Mouse (Mus musculus): ENCODE data around the gene Mageb4.
"Not testable (repeated sequence)": the region's sequence is repeated elsewhere in the genome, so short reads cannot be mapped to it uniquely, and the experiment has no call there.

Mageb4 gene

GRCm38 (mm10) chrX:86304993-86305392 is at the start of gene Mageb4:
Gene Mageb4, minus strand, starts transcription at chrX:86305093.
- in situ Hi-C loops (cut with MseI, MboI): not testable (repeated sequence)

DNA sequence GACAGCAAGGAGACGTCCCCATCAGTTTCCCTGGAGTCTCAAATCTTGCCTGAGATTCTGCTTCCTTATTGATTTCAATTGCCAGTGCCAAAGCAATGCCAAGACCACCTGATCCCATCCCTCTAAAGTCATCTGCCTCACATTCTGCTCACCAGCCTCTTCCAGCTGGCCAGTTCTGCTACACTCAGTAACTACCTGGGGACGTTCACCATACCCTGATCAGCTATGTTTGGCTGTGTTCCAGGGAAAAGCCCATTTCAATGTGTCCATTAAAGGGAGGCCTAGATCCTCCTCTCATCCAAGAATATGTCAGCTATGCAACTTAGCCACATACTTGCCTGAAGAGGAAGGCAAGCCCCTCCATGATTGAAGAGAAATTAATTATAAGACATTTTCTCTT is 20.3 kb downstream of the Mageb4 start:
- in situ Hi-C loops (cut with MseI, MboI): not testable (repeated sequence)

DNA sequence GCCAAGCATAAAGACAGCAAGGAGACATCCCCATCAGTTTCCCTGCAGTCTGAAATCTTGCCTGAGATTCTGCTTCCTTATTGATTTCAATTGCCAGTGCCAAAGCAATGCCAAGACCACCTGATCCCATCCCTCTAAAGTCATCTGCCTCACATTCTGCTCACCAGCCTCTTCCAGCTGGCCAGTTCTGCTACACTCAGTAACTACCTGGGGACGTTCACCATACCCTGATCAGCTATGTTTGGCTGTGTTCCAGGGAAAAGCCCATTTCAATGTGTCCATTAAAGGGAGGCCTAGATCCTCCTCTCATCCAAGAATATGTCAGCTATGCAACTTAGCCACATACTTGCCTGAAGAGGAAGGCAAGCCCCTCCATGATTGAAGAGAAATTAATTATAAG is 58.9 kb downstream of the Mageb4 start:
- in situ Hi-C loops (cut with MseI, MboI): loop anchor here in 1 of 2 experiments (5.0 kb wide), 1 partner anchor 51 kb away; no protein-coding TSS in a partner anchor

DNA sequence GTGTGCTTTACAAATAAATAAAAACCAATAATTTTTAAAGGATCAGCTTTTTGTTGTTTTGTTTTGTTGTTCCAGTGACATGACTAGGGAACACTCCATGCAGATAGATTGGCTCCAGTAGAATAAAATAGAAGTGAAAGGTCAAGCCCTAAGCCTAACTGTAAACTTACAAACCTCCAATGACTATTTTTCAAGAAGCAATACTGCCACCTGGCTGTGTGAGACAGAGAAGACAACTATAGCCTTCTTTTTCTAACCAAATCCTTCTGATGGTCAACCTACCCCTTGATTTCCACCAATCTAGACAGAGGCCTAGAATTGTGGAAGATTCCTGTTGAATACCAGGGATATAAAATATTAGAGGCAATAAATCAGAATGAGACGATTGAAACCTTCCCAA is 67.6 kb downstream of the Mageb4 start:
- in situ Hi-C loops (cut with MseI, MboI): no loop called here
